Mouse (Mus musculus): ENCODE measurements around the gene Gys1. TPM values are rescaled to one million over a fixed set of nuclear protein-coding genes. Genes with fewer than 3 reads are reported as not detected.
"Not testable (repeated sequence)": the region's sequence is repeated elsewhere in the genome, so short reads cannot be mapped to it uniquely, and the experiment has no call there.

The Gys1 gene
- polyA plus RNA-seq, 1 experiment from 2014 or later = 46.7 TPM

GRCm38 (mm10) chr7:45446589-45446988, 11.9 kb downstream of the Gys1 start:
- Histone ChIP-seq H3K36me3 (peaks cover 51% of the 10 kb centered on the region), H3K4me2 (no peak overlapping the region), H3K9me3 (no peaks in the 10 kb centered on the region), H3K4me1 (no peaks in the 10 kb centered on the region), H3K27ac (no peak overlapping the region), H3K9ac (no peak overlapping the region), H3K27me3 (no peaks in the 10 kb centered on the region), H3K4me3 (no peak overlapping the region)
- no peak for ATAC-seq (ENCODE audit: borderline replicate concordance, extremely low read depth, low FRiP score, low TSS enrichment)

GRCm38 (mm10) chr7:45447325-45447990, 12.8 kb downstream of the Gys1 start:
- H3K4me3 ChIP-seq = no peak overlapping the region
- no peak overlapping the region for H3K9ac ChIP-seq
- 36% methylated on average over 11 of the region's 11 CpGs for WGBS
- H3K27me3 ChIP-seq = no peaks in the 10 kb centered on the region
- H3K36me3 ChIP-seq = peaks cover 53% of the 10 kb centered on the region
- H3K27ac ChIP-seq = no peak overlapping the region
- peak; percentile 34 for ATAC-seq (ENCODE audit: borderline replicate concordance, extremely low read depth, low FRiP score, low TSS enrichment)
- no peaks in the 10 kb centered on the region for H3K4me1 ChIP-seq
- no peak overlapping the region for H3K4me2 ChIP-seq
- H3K9me3 ChIP-seq = no peaks in the 10 kb centered on the region

DNA sequence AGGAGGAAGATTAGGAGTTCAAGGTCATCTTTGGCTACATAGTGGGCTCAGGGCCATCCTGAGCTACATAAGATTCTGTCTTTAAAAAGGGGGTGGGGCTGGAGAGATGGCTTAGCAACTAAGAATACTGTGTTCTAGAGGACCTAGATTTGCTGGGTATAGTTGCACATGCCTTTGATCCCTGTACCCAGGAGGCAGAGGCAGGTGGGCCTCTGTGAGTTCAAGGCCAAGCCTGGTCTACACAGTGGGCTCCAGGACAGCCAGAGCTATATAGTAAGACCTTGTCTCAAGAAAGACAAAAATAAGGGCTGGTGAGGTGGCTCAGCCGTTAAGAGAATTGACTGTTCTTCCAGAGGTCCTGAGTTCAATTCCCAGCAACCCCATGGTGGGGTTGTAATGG, 15.3 kb downstream of the Gys1 start:
- Histone ChIP-seq H3K36me3 (peaks cover 56% of the 10 kb centered on the region), H3K4me1 (no peaks in the 10 kb centered on the region), H3K9me3 (no peaks in the 10 kb centered on the region), H3K4me3 (no peak overlapping the region), H3K4me2 (no peak overlapping the region), H3K27me3 (no peaks in the 10 kb centered on the region), H3K27ac (no peak overlapping the region), H3K9ac (no peak overlapping the region)
- 81% methylated on average over 1 of the region's 1 CpGs for WGBS
- ATAC-seq (ENCODE audit: borderline replicate concordance, extremely low read depth, low FRiP score, low TSS enrichment) = no peak

GRCm38 (mm10) chr7:45451344-45451982, 16.8 kb downstream of the Gys1 start:
- ATAC-seq (ENCODE audit: borderline replicate concordance, extremely low read depth, low FRiP score, low TSS enrichment) = peak; percentile 58; the same call in 1 of the 2 replicates
- Histone ChIP-seq H3K9ac (no peak overlapping the region), H3K4me2 (no peak overlapping the region), H3K9me3 (no peaks in the 10 kb centered on the region), H3K4me3 (no peak overlapping the region), H3K27me3 (no peaks in the 10 kb centered on the region), H3K27ac (no peak overlapping the region), H3K36me3 (peaks cover 57% of the 10 kb centered on the region), H3K4me1 (no peaks in the 10 kb centered on the region)
- WGBS = 54% methylated on average over 23 of the region's 23 CpGs

- no peak for ATAC-seq (ENCODE audit: borderline replicate concordance, extremely low read depth, low FRiP score, low TSS enrichment)
- H3K4me3 ChIP-seq = no peak overlapping the region
- H3K36me3 ChIP-seq = peaks cover 56% of the 10 kb centered on the region
- no peaks in the 10 kb centered on the region for H3K9me3 ChIP-seq
- WGBS = 87% methylated on average over 15 of the region's 15 CpGs
- H3K4me1 ChIP-seq = peaks cover 17% of the 10 kb centered on the region
- no peaks in the 10 kb centered on the region for H3K27me3 ChIP-seq
- no peak overlapping the region for H3K4me2 ChIP-seq
- no peak overlapping the region for H3K27ac ChIP-seq
- H3K9ac ChIP-seq = no peak overlapping the region
Measured at GRCm38 (mm10) chr7:45454971-45455370, 20.3 kb downstream of the Gys1 start.

DNA sequence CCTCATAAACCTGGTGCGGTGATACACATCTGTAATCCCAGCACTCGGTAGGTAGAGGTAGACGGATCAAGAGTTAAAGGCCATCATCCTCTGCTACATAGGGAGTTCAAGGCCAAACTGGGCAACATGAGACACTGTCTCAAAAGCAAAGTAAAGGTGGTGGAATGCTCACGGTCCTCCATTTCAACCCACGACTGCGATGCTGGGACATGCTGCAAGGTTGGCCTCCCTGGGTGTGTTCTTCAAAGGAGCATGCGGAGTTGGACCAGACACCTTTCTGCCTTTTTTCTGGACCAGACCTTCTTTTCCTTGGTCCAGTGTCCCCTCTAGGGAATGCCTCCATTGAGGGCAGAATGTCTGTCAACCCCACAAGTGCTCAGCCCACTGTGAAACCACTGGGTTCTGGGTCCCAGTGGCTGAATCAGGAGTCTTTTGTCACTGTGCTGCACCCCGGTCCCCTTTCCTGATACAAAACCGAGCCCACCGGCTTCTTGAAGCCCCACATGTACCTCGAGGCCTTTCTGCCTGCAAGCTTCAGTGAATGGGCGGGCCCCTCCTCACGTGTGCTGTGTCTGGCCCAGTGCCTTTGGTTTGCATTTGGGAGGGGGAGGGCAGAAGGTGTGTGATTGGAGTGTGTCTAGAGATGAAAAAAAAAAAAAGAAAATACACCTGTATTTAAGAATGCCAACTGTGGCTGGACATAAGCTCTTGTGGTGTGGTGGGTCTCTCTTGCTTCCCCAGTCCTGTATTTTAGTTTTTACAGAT, 21.5 kb downstream of the Gys1 start:
- Histone ChIP-seq H3K9ac (no peak overlapping the region), H3K9me3 (no peaks in the 10 kb centered on the region), H3K27ac (no peak overlapping the region), H3K4me1 (peaks cover 29% of the 10 kb centered on the region), H3K4me3 (no peak overlapping the region), H3K36me3 (peaks cover 54% of the 10 kb centered on the region), H3K4me2 (no peak overlapping the region), H3K27me3 (no peaks in the 10 kb centered on the region)
- 69% methylated on average over 13 of the region's 13 CpGs for WGBS
- no peak for ATAC-seq (ENCODE audit: borderline replicate concordance, extremely low read depth, low FRiP score, low TSS enrichment)

GRCm38 (mm10) chr7:45456721-45457203, 22.1 kb downstream of the Gys1 start:
- Histone ChIP-seq H3K9ac (no peak overlapping the region), H3K4me1 (peaks cover 34% of the 10 kb centered on the region), H3K4me2 (peak overlapping the region; percentile 72), H3K4me3 (no peak overlapping the region; the same call in 1 of the 2 replicates), H3K27me3 (no peaks in the 10 kb centered on the region), H3K9me3 (no peaks in the 10 kb centered on the region), H3K36me3 (peaks cover 55% of the 10 kb centered on the region), H3K27ac (0 out of 2 replicates have a peak overlapping the region, but pooled peaks have one; percentile 47)
- no peak for ATAC-seq (ENCODE audit: borderline replicate concordance, extremely low read depth, low FRiP score, low TSS enrichment)
- WGBS = 39% methylated on average over 9 of the region's 9 CpGs

GRCm38 (mm10) chr7:45457204-45458060, 22.8 kb downstream of the Gys1 start:
- H3K27me3 ChIP-seq = no peaks in the 10 kb centered on the region
- H3K9me3 ChIP-seq = no peaks in the 10 kb centered on the region
- H3K36me3 ChIP-seq = peaks cover 55% of the 10 kb centered on the region
- peak overlapping the region; percentile 72 for H3K4me2 ChIP-seq
- H3K4me1 ChIP-seq = peaks cover 36% of the 10 kb centered on the region
- peak overlapping the region; percentile 76 for H3K4me3 ChIP-seq
- no peak for ATAC-seq (ENCODE audit: borderline replicate concordance, extremely low read depth, low FRiP score, low TSS enrichment)
- 47% methylated on average over 10 of the region's 10 CpGs for WGBS
- H3K9ac ChIP-seq = peak overlapping the region; percentile 85
- peak overlapping the region; percentile 47; the same call in 1 of the 2 replicates for H3K27ac ChIP-seq

DNA sequence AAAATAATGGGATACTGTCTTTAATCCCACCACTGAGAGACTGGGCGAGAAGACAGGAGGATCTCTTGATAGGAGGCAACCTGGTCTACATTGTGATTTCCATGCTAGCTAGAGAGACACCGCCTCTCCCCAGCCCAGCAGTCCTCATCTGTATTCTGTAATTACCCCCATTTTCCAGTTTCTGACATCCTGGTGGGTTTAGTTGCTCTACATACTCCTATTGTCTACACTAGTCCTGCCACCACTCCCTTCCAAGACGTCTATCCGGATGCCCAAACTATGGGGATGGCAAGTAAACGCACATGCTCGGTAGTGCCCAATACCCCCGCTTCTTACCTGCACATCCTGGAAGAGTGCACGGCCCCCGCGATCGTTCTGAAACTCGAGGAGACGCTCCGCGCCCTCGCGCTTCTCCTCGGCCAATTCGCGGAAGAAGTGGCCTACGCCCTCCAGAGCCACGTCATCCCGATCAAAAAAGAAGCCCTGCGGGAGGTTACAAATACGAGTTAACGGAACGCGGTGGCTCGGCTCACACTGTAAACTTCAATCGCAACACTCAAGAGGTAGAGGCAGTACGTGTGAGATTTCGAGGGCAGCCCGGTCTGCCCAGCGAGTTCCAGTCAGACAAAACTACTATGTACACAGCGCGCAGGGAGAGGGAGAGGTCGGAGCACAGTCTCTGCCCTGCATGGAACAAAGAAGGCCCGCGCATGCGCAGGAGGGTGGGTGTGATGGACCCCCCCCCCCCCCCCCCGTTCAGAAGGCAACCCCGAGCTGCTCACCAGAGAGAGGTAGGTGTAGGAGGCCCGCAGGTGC, 24.3 kb downstream of the Gys1 start:
- Histone ChIP-seq H3K9ac (peak overlapping the region; percentile 85), H3K4me1 (peaks cover 36% of the 10 kb centered on the region), H3K9me3 (no peaks in the 10 kb centered on the region), H3K4me3 (peak overlapping the region; percentile 76), H3K27ac (peak overlapping the region; percentile 83), H3K27me3 (no peaks in the 10 kb centered on the region), H3K4me2 (peak overlapping the region; percentile 72), H3K36me3 (peaks cover 58% of the 10 kb centered on the region)
- ATAC-seq (ENCODE audit: borderline replicate concordance, extremely low read depth, low FRiP score, low TSS enrichment) = peak; percentile 64
- WGBS = under 1% methylated on average over 43 of the region's 43 CpGs

DNA sequence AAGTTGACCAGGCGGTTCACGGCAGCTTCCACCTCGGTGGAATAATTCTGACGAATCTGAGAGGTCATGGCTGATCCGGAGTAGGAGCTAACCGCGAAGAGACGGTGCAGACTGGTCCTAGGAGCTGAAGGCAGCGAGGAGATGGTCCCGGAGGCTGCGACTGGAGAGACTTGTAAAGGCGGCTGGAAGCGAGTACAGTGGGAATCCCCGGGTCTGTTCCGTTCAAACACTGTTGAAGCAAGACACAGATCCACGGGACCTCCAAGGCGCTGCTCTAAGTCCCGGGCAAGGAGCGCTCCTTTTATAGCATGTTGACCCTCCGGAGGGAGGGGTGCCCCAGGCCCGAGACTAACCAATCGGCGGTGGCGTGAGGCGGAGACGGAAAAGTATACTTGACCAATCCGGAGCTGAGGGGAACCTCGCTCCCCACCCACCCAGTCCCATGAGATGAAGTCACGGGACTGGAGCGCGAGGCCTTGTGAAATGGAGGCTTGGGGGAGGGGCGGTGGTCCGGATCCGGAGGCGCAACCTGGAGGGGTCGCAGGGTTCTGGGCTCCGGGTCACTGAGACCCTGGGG, 25.0 kb downstream of the Gys1 start, which contains the start of gene Ftl1:
Gene Ftl1, minus strand, starts transcription at position 321 of the 577 bp plus-strand sequence.
- under 1% methylated on average over 33 of the region's 37 CpGs for WGBS
- H3K27me3 ChIP-seq, H3K9me3 ChIP-seq: not testable (repeated sequence)
- peaks cover 53% of the 10 kb centered on the region for H3K36me3 ChIP-seq
- peaks cover 36% of the 10 kb centered on the region for H3K4me1 ChIP-seq
- peak within 1 kb of the TSS; percentile 85 for H3K9ac ChIP-seq
- peak within 1 kb of the TSS; percentile 89 for H3K27ac ChIP-seq
- peak; percentile 95 for ATAC-seq (ENCODE audit: borderline replicate concordance, extremely low read depth, low FRiP score, low TSS enrichment)
- H3K4me3 ChIP-seq = peak within 1 kb of the TSS; percentile 76
- H3K4me2 ChIP-seq = peak within 1 kb of the TSS; percentile 72
